Mouse (Mus musculus): ENCODE data around the gene Slc15a1.

The Slc15a1 gene

GRCm38 (mm10) chr14:121504781-121505484 is at the start of gene Slc15a1:
Slc15a1 (minus strand) TSS chr14:121505252.
- no peak for DNase-seq (ENCODE audit: low read depth)

- peak; percentile 7 for DNase-seq (ENCODE audit: low read depth)
These were observed 48.7 kb upstream of the Slc15a1 start for GRCm38 (mm10) chr14:121553785-121554184.

- DNase-seq (ENCODE audit: low read depth): no peak
These were observed 47.5 kb upstream of the Slc15a1 start for GRCm38 (mm10) chr14:121552586-121552985.

DNA sequence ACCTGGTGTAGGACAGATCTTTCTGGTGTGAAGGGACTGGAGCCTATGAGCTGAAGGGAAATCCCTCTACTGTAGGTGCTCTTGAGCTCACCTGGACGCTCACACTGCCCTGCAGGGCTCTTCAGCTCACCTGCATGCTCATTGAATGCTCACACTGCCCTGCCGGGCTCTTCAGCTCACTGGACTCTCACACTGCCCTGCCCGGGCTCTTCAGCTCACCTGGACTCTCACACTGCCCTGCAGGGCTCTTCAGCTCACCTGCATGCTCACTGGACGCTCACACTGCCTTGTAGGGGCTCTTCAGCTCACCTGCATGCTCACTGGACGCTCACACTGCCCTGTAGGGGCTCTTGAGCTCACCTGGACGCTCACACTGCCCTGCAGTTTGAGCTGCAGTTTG is 44.8 kb upstream of the Slc15a1 start:
- no peak for DNase-seq (ENCODE audit: low read depth)

GRCm38 (mm10) chr14:121547745-121548144 is 42.7 kb upstream of the Slc15a1 start:
- no peak for DNase-seq (ENCODE audit: low read depth)

GRCm38 (mm10) chr14:121546621-121547020 is 41.6 kb upstream of the Slc15a1 start:
- no peak for DNase-seq (ENCODE audit: low read depth)

- no peak for DNase-seq (ENCODE audit: low read depth)
These were observed 40.7 kb upstream of the Slc15a1 start for GRCm38 (mm10) chr14:121545551-121546331.

DNA sequence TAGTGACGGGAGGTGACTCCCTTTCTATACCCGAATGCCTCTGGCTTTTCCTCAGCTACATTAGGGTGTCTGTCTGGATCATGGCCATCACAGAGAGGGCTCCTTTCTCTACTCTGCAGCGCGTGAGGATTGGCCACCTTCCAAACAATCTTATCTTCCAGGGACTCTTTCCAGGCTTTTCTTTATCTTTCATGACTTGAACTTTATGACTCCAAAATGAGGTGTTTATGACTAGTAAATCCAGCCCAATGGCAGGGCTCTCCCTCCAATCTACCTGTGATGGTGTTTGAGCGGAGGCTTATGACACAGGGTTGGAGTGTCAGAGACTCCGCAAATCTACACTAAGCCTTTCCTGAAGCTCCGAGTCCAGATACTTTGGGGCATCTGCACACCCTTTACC is 36.2 kb upstream of the Slc15a1 start:
- no peak for DNase-seq (ENCODE audit: low read depth)

- DNase-seq (ENCODE audit: low read depth): no peak
These were observed 29.4 kb upstream of the Slc15a1 start for GRCm38 (mm10) chr14:121534501-121534900.

- DNase-seq (ENCODE audit: low read depth): no peak
These were observed 25.8 kb upstream of the Slc15a1 start for GRCm38 (mm10) chr14:121530853-121531252.

DNA sequence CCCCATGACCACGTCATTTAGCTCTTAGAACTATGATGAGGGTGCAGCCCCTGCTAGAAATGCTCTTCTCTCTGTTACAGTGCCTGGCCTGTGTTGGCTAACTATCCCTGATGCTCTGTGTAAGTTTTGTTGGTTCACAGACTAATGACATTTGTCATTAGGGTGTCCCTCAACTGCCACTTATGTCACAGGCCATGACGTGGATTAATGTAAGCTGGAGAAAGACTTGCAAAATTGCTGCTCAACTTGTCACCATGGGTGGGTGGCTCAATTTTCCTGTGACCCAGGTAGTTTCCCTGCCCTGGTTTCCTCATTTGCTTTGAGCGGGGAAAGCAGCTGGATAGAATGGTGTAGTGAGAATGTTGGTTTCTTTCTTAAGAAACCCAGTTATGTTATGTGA is 22.8 kb upstream of the Slc15a1 start:
- DNase-seq (ENCODE audit: low read depth): no peak

- DNase-seq (ENCODE audit: low read depth): no peak
These were observed 22.1 kb upstream of the Slc15a1 start for GRCm38 (mm10) chr14:121527201-121527600.

DNA sequence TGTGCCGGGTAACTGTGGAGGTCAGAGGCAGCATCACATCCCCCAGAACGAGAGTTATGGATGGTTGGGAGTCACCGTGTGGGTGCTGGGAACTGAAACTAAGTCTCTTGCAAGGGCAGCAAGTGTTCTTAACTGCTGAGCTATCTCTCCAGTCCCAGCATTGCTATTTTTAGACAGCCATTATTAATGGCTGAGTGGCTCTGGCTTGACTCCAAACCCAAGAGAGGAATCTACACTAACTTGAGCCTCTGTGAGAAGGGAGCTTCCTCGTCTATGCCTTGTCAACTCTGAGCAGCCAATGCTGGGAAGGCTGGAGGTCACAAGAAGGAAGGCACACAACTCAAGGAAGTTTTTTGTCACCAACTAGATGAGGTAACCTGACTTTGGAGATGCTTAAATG is 16.7 kb upstream of the Slc15a1 start:
- no peak for DNase-seq (ENCODE audit: low read depth)

GRCm38 (mm10) chr14:121516881-121517280 is 11.8 kb upstream of the Slc15a1 start:
- DNase-seq (ENCODE audit: low read depth): no peak

- DNase-seq (ENCODE audit: low read depth): no peak
These were observed 3.9 kb upstream of the Slc15a1 start for GRCm38 (mm10) chr14:121508929-121509328.

DNA sequence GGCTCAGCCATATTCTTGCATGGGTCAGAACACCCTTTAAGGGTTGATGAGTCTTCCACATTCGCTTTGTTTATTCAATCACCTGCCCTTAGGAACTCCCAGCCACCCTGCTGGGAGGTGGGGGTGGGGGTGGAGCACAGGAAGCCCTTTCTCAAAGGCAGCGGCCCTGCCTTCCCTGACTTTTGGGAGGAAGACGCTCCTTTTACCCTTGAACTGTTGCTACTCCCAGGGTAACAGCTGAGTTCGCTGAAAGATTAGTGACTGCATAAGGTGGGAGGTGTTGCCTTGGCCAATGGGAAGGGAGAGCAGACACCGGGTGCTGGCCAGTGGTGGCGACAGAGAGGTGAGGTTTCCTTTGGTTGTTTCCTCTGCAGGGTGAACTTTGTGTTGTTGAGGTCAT is 1.3 kb upstream of the Slc15a1 start:
- DNase-seq (ENCODE audit: low read depth): no peak

- DNase-seq (ENCODE audit: low read depth): no peak
These were observed 421 bp upstream of the Slc15a1 start for GRCm38 (mm10) chr14:121505485-121505860.

GRCm38 (mm10) chr14:121500577-121500976 is 4.5 kb downstream of the Slc15a1 start:
- no peak for DNase-seq (ENCODE audit: low read depth)

DNA sequence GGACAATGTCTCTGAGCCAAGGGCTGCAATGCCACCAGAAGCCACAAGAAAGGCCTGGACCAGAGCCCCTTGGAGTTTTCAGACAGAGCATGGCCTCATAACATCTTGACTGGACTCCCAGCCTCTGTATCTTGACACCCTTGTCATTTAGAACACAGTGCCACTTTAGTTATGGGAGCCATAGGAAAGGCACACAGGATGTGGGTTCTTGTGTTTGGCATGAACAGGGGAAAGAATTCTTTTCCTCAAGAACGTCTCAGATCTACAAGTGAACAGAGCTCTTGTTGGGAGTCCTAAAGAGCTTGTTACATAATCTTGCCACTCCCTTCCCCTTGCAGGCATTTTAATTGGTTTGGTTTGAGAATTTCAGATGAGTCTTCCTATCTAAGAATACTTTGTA is 5.3 kb downstream of the Slc15a1 start:
- no peak for DNase-seq (ENCODE audit: low read depth)

- no peak for DNase-seq (ENCODE audit: low read depth)
These were observed 7.3 kb downstream of the Slc15a1 start for GRCm38 (mm10) chr14:121497800-121498199.

- DNase-seq (ENCODE audit: low read depth): no peak
These were observed 9.3 kb downstream of the Slc15a1 start for GRCm38 (mm10) chr14:121495741-121496140.

- no peak for DNase-seq (ENCODE audit: low read depth)
These were observed 9.9 kb downstream of the Slc15a1 start for GRCm38 (mm10) chr14:121495120-121495519.

DNA sequence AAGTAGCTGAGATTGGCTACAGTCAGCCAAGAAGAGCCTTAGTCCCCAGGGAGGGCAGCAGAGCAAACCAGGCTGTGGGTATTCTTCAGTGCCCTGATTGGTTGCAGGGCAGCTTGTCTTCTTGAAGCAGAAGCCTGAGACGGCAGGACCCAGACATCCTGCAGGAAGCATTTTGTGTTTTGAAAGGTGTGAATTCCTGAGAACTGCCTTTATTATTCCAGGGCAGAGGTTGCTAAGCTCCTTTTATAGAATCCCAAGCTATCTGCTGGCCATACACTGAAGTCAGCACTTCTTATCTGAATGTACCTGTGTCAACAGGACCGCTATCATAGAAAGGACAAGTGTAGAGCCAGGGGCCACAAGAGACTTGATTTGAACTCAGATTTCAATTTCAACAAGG is 10.8 kb downstream of the Slc15a1 start:
- no peak for DNase-seq (ENCODE audit: low read depth)

GRCm38 (mm10) chr14:121493712-121494111 is 11.3 kb downstream of the Slc15a1 start:
- DNase-seq (ENCODE audit: low read depth): no peak
